Mouse (Mus musculus): ENCODE measurements around the gene Inpp4b. TPM values are rescaled to one million over a fixed set of nuclear protein-coding genes. Genes with fewer than 3 reads are reported as not detected.

Inpp4b gene
- polyA plus RNA-seq, 1 experiment from 2014 or later: 10.6 TPM

DNA sequence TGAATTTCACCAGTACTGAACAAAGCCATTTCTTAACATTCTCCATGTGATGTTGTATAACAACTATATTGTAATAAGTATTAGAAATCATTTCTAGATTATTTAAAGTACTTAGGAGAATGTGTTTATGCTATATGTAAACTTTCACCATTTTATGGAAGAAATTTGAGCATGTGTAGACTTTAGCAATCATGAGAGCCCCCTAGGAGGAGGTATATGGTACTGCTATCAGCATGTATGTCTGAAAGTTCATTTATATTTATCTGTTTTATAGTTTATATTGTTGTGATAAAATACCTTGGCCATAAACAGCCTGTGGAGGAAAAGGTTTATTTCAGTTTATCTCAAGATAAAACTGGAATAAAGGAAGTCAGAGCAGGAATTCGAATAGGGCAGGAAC lies 141.5 kb downstream of the Inpp4b start:
- Histone ChIP-seq H3K4me1 (no peaks in the 10 kb centered on the region), H3K27me3 (replicated peaks) (no peaks in the 10 kb centered on the region), H3K4me2 (no peak overlapping the region), H3K9ac (no peak overlapping the region), H3K9me3 (no peaks in the 10 kb centered on the region), H3K36me3 (replicated peaks) (no peaks in the 10 kb centered on the region), H3K4me3 (no peak overlapping the region), H3K27ac (no peak overlapping the region)
- 90% methylated on average over 1 of the region's 1 CpGs for WGBS
- no peak for ATAC-seq (replicated peaks)

DNA sequence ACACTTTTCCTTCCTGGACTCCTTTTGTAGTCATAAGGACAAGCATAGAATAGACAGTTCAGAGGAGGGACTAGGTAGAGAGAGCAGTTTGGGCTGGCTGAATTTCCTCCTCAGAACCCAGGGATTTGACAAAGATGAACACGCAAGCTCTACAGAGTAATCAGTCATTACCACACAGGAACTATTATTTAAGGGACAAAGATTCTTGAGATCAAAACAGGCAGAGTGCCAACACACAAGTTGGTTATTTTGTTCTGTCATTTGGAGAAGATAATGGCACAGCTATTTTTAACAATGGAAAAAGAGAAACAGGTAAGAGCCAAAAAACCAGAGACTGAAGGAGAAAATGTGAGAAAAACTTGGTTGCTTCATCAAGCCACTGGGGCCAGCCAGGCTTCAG lies 143.3 kb downstream of the Inpp4b start:
- Histone ChIP-seq H3K27ac (no peak overlapping the region), H3K4me2 (no peak overlapping the region), H3K4me1 (no peaks in the 10 kb centered on the region), H3K36me3 (replicated peaks) (no peaks in the 10 kb centered on the region), H3K9me3 (no peaks in the 10 kb centered on the region), H3K9ac (no peak overlapping the region), H3K4me3 (no peak overlapping the region), H3K27me3 (replicated peaks) (no peaks in the 10 kb centered on the region)
- 73% methylated on average over 1 of the region's 1 CpGs for WGBS
- ATAC-seq (replicated peaks): no peak

DNA sequence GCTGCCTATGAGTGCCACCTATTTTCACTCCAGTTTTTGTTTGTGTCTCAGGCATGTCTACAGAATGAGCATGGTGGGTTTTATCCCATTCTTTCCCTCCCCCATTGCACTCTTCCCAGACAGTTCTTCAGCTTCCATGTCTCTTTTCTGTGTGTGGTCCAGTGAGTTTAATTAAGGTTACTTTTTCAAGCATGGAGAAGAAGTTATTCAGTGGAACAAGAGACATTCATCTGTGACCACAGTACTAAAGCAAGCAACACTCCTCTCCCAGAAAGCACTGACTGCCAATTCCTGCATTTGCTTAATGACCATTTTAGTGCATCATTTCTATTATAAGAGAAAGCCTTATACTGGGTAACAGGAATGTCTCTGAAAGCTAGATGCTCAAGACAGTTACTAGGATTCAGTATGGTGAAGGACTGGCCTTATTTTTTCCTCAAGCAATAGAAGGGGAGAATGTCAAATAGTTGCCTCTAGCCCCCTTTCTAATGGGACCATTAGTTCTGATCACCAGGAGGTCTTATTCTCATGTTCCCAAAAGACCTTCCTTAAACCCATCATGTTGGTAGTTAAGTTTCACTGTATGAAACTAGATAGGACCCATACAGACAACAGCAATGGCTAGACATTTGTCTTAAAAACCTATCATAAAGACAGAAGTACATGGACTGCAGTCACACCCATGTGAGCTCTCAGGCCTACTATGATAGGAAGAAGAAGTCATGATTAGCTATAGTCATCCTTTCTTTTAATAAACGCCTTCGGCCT lies 147.7 kb downstream of the Inpp4b start:
- no peak overlapping the region for H3K4me2 ChIP-seq
- no peak for ATAC-seq (replicated peaks)
- no peaks in the 10 kb centered on the region for H3K27me3 ChIP-seq (replicated peaks)
- H3K9me3 ChIP-seq: no peaks in the 10 kb centered on the region
- no peak overlapping the region for H3K27ac ChIP-seq
- H3K4me1 ChIP-seq: no peaks in the 10 kb centered on the region
- H3K36me3 ChIP-seq (replicated peaks): no peaks in the 10 kb centered on the region
- no peak overlapping the region for H3K4me3 ChIP-seq
- no peak overlapping the region for H3K9ac ChIP-seq
- 92% methylated on average over 2 of the region's 2 CpGs for WGBS

DNA sequence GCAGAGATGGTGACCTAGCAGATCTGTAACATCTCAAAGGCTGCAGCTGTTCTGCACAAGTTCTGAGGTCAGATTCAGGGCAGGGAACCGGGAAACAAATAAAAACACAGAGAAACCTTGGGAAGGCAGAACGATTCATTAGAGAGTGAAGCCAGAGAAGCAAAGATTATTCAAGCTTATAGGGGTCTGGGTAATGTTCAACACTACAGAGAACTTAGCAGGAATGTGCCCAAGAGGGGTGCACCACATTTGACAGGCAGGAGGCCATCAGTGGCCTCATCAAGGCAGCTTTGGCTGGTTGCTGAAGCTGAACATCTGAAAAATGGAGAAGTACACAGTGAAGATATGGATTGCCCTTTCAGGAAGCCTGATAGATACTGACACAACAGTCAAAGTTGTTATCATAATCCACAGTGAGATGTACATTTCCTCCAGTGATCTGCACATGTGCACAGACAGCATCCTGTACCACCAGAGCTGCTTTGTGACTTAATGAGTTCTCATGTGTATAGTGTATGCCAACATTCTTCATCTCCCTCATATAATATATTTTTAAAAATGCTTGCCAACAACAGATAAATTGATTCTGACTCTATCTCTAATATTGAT lies 148.8 kb downstream of the Inpp4b start:
- Histone ChIP-seq H3K27ac (no peak overlapping the region), H3K4me3 (no peak overlapping the region), H3K36me3 (replicated peaks) (no peaks in the 10 kb centered on the region), H3K4me1 (no peaks in the 10 kb centered on the region), H3K4me2 (no peak overlapping the region), H3K27me3 (replicated peaks) (no peaks in the 10 kb centered on the region), H3K9me3 (no peaks in the 10 kb centered on the region), H3K9ac (no peak overlapping the region)
- WGBS: 71% methylated on average over 2 of the region's 2 CpGs
- ATAC-seq (replicated peaks): no peak

DNA sequence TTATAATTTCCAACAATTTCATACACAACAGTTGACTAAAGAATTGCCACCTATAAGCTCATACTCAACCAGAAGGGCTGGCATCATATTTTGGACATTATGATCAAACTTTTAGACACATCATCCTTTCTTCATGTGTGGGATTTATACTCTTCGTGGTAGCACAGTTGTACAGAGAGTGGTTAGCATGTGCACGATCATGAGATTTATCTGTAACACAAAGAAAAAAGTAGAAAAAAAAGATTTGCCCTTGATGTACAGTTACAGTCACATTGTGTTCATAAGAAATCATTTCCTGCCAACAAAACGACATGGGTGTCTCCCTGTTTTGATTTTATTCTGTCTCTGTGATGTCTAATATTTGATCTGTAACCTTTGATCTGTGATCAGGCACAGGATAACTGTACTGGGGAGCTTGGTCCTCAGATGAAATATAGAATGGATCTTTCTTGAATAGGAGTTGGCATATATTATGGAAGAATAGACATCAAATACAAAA lies 149.4 kb downstream of the Inpp4b start:
- no peaks in the 10 kb centered on the region for H3K4me1 ChIP-seq
- H3K4me3 ChIP-seq: no peak overlapping the region
- ATAC-seq (replicated peaks): no peak
- H3K27me3 ChIP-seq (replicated peaks): no peaks in the 10 kb centered on the region
- H3K36me3 ChIP-seq (replicated peaks): no peaks in the 10 kb centered on the region
- no peak overlapping the region for H3K9ac ChIP-seq
- no peak overlapping the region for H3K4me2 ChIP-seq
- no peaks in the 10 kb centered on the region for H3K9me3 ChIP-seq
- 71% methylated on average over 3 of the region's 3 CpGs for WGBS
- no peak overlapping the region for H3K27ac ChIP-seq

DNA sequence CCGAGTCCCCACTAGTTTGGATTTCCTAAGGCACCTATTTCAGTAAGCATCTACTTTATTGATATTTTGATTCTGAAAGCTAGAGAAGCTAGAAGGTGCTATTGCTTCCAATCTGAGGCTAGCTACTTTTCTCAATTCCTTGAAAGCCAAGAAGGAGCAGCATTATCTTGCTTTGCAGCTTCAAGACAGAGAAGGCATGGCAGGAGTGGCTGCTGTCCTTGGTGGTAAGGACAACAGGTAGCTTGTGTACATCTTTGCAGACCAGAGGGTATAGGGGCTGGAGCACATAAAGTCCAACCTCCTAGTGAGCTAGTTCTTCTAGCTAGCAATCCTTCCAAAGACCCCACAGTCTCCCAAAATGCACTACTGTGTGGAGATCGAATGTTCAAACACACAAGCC lies 152.5 kb downstream of the Inpp4b start:
- no peak overlapping the region for H3K9ac ChIP-seq
- H3K27me3 ChIP-seq (replicated peaks): no peaks in the 10 kb centered on the region
- H3K4me2 ChIP-seq: no peak overlapping the region
- H3K4me3 ChIP-seq: no peak overlapping the region
- no peaks in the 10 kb centered on the region for H3K4me1 ChIP-seq
- no peak for ATAC-seq (replicated peaks)
- WGBS: 95% methylated on average over 2 of the region's 2 CpGs
- H3K9me3 ChIP-seq: no peaks in the 10 kb centered on the region
- H3K27ac ChIP-seq: no peak overlapping the region
- H3K36me3 ChIP-seq (replicated peaks): no peaks in the 10 kb centered on the region

DNA sequence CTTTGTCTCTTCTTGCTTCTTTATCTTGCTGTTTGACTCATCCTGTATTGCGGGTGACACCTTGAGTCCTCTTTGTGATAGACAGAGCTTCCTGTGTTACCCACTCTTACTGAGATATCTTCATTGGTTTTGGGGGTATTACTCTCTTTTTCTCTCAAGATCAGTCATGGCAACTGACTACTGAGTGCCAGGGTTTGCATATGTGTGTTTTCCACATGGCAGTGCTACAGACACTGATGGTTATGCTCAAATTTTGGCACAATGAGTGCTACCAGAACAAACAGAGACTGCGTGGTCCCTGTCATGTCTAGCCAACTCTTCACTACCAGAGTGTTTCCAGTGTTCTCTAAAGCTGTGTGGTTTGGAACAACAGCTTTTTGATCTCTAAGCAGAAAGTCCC lies 155.3 kb downstream of the Inpp4b start:
- Histone ChIP-seq H3K4me2 (no peak overlapping the region), H3K36me3 (replicated peaks) (no peaks in the 10 kb centered on the region), H3K27ac (no peak overlapping the region), H3K9ac (no peak overlapping the region), H3K4me1 (no peaks in the 10 kb centered on the region), H3K4me3 (no peak overlapping the region), H3K9me3 (no peaks in the 10 kb centered on the region), H3K27me3 (replicated peaks) (no peaks in the 10 kb centered on the region)
- ATAC-seq (replicated peaks): no peak
- 88% methylated on average over 2 of the region's 2 CpGs for WGBS

DNA sequence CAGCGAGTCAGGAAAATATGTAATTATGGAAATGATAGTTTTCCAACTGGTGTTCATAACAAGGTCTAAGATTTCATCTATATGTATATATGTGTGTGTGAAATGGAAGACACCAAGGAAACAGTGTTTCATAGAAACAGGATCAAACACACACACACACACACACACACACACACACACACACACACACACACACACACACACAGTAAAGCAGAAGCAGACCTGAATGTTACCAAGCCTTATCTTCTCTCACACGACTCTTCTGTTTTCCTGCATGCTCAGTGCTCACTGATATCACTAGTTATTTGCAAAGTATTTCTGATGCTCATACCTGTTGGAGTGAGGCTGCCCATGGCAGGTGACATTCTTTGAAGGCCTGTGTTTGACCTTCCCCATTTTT lies 159.9 kb downstream of the Inpp4b start:
- Histone ChIP-seq H3K4me2 (no peak overlapping the region), H3K9me3 (no peaks in the 10 kb centered on the region), H3K27ac (no peak overlapping the region), H3K27me3 (replicated peaks) (no peaks in the 10 kb centered on the region), H3K36me3 (replicated peaks) (no peaks in the 10 kb centered on the region), H3K9ac (no peak overlapping the region), H3K4me3 (no peak overlapping the region), H3K4me1 (no peaks in the 10 kb centered on the region)
- ATAC-seq (replicated peaks): no peak
- 86% methylated on average over 2 of the region's 2 CpGs for WGBS

DNA sequence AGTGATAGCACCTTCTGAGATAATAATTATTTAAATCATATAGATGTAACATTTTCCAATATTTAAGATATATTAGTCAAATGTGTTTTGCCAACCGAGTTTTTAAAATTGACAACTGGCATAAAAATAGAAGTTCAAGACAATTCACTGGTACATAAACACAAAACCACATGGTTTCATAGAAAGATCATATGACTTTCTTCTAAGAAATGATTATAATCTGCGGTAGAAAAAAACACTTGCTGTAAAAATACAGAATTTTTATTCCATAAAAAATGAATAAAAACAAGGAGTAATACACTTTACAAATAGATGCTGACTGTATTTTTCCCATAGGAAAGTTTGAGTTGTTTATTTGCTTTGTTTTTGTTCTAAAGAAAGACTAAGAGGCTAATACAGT lies 160.6 kb downstream of the Inpp4b start:
- ATAC-seq (replicated peaks): no peak
- Histone ChIP-seq H3K36me3 (replicated peaks) (no peaks in the 10 kb centered on the region), H3K4me2 (no peak overlapping the region), H3K4me3 (no peak overlapping the region), H3K27me3 (replicated peaks) (no peaks in the 10 kb centered on the region), H3K4me1 (no peaks in the 10 kb centered on the region), H3K27ac (no peak overlapping the region), H3K9me3 (no peaks in the 10 kb centered on the region), H3K9ac (no peak overlapping the region)
- 89% methylated on average over 2 of the region's 2 CpGs for WGBS

DNA sequence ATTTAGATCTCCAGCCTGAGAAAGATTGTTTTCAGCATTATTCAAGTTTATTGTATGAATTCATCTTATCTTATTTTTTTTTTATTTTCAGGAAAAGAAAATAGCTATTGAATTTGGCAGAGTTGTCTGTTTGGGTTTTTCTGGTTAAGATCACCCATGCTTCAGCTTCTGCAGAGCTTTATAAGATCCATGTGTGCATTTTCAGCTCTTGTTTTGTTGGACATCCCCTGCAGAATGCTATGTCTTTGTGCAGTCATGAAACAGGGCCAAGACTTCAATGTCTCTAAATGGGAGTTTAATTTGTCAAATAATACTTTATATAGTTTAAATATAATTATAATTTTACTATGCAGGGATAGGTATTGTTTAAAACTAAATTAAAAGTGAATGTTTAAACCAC lies 170.5 kb downstream of the Inpp4b start:
- H3K4me3 ChIP-seq: no peak overlapping the region
- no peak overlapping the region for H3K9ac ChIP-seq
- H3K36me3 ChIP-seq (replicated peaks): no peaks in the 10 kb centered on the region
- ATAC-seq (replicated peaks): no peak
- no peaks in the 10 kb centered on the region for H3K27me3 ChIP-seq (replicated peaks)
- no peaks in the 10 kb centered on the region for H3K9me3 ChIP-seq
- no peak overlapping the region for H3K27ac ChIP-seq
- no peaks in the 10 kb centered on the region for H3K4me1 ChIP-seq
- no peak overlapping the region for H3K4me2 ChIP-seq

DNA sequence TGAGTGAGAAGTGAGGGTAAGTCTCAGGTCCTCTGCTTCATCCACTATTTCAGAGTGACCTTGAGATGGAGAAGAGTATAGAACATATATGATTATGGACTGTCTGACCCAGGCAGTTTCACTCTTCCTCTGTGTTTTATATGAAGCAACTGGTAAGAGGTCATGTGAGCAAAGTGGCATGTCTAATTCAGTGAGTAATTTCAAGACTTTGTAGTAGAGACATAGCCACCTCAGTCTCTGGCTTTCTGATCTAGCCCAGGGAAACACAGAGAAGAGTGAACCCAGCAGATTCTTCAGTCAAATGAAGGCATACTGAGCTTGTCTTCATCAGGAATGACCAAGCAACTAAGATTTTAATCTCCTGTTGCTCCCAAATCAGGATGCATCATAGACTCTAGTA lies 172.1 kb downstream of the Inpp4b start:
- no peaks in the 10 kb centered on the region for H3K9me3 ChIP-seq
- no peaks in the 10 kb centered on the region for H3K27me3 ChIP-seq (replicated peaks)
- no peaks in the 10 kb centered on the region for H3K4me1 ChIP-seq
- no peaks in the 10 kb centered on the region for H3K36me3 ChIP-seq (replicated peaks)
- H3K4me2 ChIP-seq: no peak overlapping the region
- no peak overlapping the region for H3K27ac ChIP-seq
- H3K9ac ChIP-seq: no peak overlapping the region
- no peak overlapping the region for H3K4me3 ChIP-seq
- ATAC-seq (replicated peaks): no peak

DNA sequence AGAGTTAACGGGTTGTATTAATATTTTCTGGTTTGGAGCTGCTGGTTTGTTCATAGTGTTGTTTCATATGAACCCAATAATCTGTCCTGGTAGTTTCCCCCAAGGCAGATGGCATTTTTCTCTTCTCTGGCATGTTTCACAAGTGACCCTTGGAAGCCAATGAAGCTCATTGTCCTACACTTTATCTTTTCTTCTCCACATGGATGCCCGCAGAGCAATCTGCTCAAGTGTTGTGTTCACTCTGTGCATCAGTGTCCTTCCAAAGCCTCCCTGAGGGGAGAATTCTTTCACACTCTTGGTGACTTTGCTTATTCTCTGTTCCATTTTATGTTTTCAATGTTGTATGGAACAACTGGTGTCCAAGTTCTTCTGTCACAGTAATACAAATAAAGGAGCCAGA lies 179.7 kb downstream of the Inpp4b start:
- no peaks in the 10 kb centered on the region for H3K4me1 ChIP-seq
- H3K27ac ChIP-seq: no peak overlapping the region
- no peak overlapping the region for H3K9ac ChIP-seq
- ATAC-seq (replicated peaks): no peak
- H3K4me3 ChIP-seq: no peak overlapping the region
- H3K36me3 ChIP-seq (replicated peaks): no peaks in the 10 kb centered on the region
- no peaks in the 10 kb centered on the region for H3K9me3 ChIP-seq
- 82% methylated on average over 2 of the region's 2 CpGs for WGBS
- H3K4me2 ChIP-seq: no peak overlapping the region
- no peaks in the 10 kb centered on the region for H3K27me3 ChIP-seq (replicated peaks)

DNA sequence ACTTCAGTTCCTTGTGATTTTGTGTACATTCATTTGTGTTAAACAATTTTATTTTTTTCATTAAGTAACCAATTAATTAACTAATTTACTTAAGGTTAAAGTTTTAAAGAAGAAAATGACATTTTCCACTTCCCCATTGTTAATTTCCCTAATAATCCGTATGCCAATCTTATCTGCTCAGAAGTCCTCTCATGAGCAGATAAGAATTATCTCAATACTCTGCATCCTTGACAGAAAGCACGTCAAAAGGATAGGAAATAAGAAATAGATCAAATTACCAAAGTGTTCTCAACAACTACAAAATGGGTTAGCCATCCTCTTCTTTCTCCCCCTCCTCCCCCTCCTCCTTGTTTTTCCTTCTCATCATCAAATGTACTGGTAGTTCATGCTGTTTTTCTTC lies 182.2 kb downstream of the Inpp4b start:
- ATAC-seq (replicated peaks): no peak
- H3K9me3 ChIP-seq: no peaks in the 10 kb centered on the region
- H3K4me1 ChIP-seq: no peaks in the 10 kb centered on the region
- H3K27me3 ChIP-seq (replicated peaks): no peaks in the 10 kb centered on the region
- no peak overlapping the region for H3K9ac ChIP-seq
- H3K4me3 ChIP-seq: no peak overlapping the region
- 42% methylated on average over 2 of the region's 2 CpGs for WGBS
- H3K36me3 ChIP-seq (replicated peaks): no peaks in the 10 kb centered on the region
- H3K27ac ChIP-seq: no peak overlapping the region
- H3K4me2 ChIP-seq: no peak overlapping the region

Data from midbrain, embryonic 15.5 days (tissue).